Mouse (Mus musculus): ENCODE measurements around the gene Gm28308. TPM values are rescaled to one million over a fixed set of nuclear protein-coding genes. Genes with fewer than 3 reads are reported as not detected.

Gene Gm28308
- polyA plus RNA-seq, 1 experiment = 0.78 TPM

DNA sequence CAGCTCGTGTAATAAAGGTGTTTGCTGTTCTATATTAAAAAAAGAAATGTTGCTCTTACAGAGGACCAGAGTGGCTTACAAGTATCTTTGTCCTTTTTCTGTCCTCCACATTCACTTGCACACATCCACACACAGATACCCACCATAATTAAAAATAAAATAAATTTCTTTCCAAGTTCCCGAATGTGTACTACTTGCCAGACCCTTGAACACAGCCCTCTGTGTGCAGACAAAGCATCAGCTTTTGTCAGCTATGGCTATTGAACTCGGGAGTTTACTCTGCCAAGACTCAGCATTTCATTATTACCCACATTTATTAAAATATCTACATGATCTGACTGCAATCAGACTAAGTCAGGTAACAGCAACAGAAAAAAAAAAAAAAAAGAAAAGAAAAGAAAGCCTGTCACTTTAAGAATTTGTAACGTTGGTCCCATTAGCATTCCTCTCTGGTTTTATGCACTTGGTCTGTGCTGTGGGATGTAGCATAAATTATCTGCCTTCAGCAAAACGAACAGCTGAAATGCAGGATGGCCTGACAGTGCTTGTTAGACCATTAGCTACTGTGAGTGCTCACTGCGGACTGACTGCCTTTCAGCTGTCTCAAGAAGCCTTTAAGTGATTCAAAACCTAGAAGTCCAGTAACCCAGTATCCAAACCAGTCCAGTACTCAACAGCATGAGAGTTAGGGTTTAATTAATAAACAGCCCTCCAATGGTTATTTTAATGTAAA, 94.1 kb downstream of the Gm28308 start:
- 0 out of 2 replicates have a peak, but pooled peaks cover 4% of the 10 kb centered on the region for H3K4me1 ChIP-seq (ENCODE audit: control insufficient read depth, insufficient read depth, low read length)
- DNase-seq = no peak
- H3K27ac ChIP-seq (ENCODE audit: insufficient read depth, low read depth, low read length) = no peak overlapping the region
- H3K27me3 ChIP-seq (replicated peaks; ENCODE audit: control insufficient read depth, insufficient read depth, low read length) = no peaks in the 10 kb centered on the region
- H3K36me3 ChIP-seq (ENCODE audit: control insufficient read depth, insufficient read depth, low read length) = no peaks in the 10 kb centered on the region
- H3K4me3 ChIP-seq (ENCODE audit: insufficient read depth, low read depth, low read length) = no peak overlapping the region
- TF ChIP-seq CTCF (conservative IDR thresholded peaks at IDR 0.05; ENCODE audit: insufficient read depth, insufficient read length, low read depth, low read length) = no peak
- no peak for TF ChIP-seq POLR2A (IDR thresholded peaks at IDR 0.05; ENCODE audit: low read depth, low read length)
- 37% methylated on average over 6 of the region's 6 CpGs for whole genome bisulfite sequencing

DNA sequence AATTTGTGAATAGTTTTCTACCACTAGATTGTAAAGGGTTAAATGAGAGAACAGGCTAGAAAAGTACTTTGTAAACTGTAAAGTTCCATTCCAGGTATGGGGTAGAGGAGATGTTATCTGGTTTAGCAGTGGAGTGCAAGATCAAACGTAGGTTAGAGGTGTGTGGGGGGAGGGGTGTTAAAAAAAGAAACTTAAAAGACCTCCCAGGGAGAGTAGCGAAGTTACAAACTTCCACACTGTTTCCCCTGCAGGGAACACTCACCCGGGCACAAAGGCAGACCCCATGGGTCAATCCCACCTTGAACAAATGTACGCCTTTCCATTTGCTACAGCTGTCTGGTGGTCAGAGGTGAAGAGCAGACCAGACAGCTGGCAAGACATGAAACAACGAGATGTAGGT, 97.2 kb downstream of the Gm28308 start:
- Histone ChIP-seq H3K4me1 (ENCODE audit: control insufficient read depth, insufficient read depth, low read length) (0 out of 2 replicates have a peak, but pooled peaks cover 4% of the 10 kb centered on the region), H3K27ac (ENCODE audit: insufficient read depth, low read depth, low read length) (no peak overlapping the region), H3K4me3 (ENCODE audit: insufficient read depth, low read depth, low read length) (no peak overlapping the region), H3K27me3 (replicated peaks; ENCODE audit: control insufficient read depth, insufficient read depth, low read length) (no peaks in the 10 kb centered on the region), H3K36me3 (ENCODE audit: control insufficient read depth, insufficient read depth, low read length) (no peaks in the 10 kb centered on the region)
- WGBS = 45% methylated on average over 5 of the region's 5 CpGs
- TF ChIP-seq CTCF (conservative IDR thresholded peaks at IDR 0.05; ENCODE audit: insufficient read depth, insufficient read length, low read depth, low read length) = no peak
- no peak for TF ChIP-seq POLR2A (IDR thresholded peaks at IDR 0.05; ENCODE audit: low read depth, low read length)
- DNase-seq = no peak

Other genes starting within 250 kb of the Gm28308 start
- 12.4 and 22.2 TPM in 2 replicates for gene Skap2, start 200.8 kb downstream of the Gm28308 start, polyA plus RNA-seq (2012; rRNA removed)
- gene Hoxa1, start 55.0 kb downstream of the Gm28308 start, polyA plus RNA-seq (2012; rRNA removed) = 1.2 and 1.3 TPM in 2 replicates
- gene Hoxa2, start 48.5 kb downstream of the Gm28308 start, polyA plus RNA-seq (2012; rRNA removed) = 1.3 and 1.6 TPM in 2 replicates
- gene 5730596B20Rik, start 35.8 kb downstream of the Gm28308 start, polyA plus RNA-seq (2012; rRNA removed) = 0.19 and 0.22 TPM in 2 replicates
- 2.8 TPM in 2 replicates for gene Hoxa4, start 21.6 kb downstream of the Gm28308 start, polyA plus RNA-seq (2012; rRNA removed)
- 6.9 and 8.1 TPM in 2 replicates for gene Hoxa5, start 8.8 kb downstream of the Gm28308 start, polyA plus RNA-seq (2012; rRNA removed)
- 2.4 and 3.4 TPM in 2 replicates for gene Hoxa6, start 4.6 kb downstream of the Gm28308 start, polyA plus RNA-seq (2012; rRNA removed)
- 7.4 and 7.6 TPM in 2 replicates for gene Hoxa3, start within 50 bp of the Gm28308 start, polyA plus RNA-seq (2012; rRNA removed)
- gene Hoxa7, start 8.5 kb upstream of the Gm28308 start, polyA plus RNA-seq (2012; rRNA removed) = 44.1 and 45.9 TPM in 2 replicates
- gene Hoxa9, start 17.8 kb upstream of the Gm28308 start, polyA plus RNA-seq (2012; rRNA removed) = 36.0 and 63.1 TPM in 2 replicates
- gene Hoxa10, start 27.5 kb upstream of the Gm28308 start, polyA plus RNA-seq (2012; rRNA removed) = 34.0 and 34.4 TPM in 2 replicates
- gene Hoxa11, start 32.5 kb upstream of the Gm28308 start, polyA plus RNA-seq (2012; rRNA removed) = 3.7 TPM in 2 replicates
- gene Hoxa13, start 47.5 kb upstream of the Gm28308 start, polyA plus RNA-seq (2012; rRNA removed) = not detected in 2 replicates
- not detected in 2 replicates for gene Evx1, start 100.2 kb upstream of the Gm28308 start, polyA plus RNA-seq (2012; rRNA removed)

Measured in kidney, adult 2 months (tissue).